Mouse (Mus musculus) cerebellum, adult 2 months (tissue): ENCODE data around the gene Optn. TPM values are rescaled to one million over a fixed set of nuclear protein-coding genes. Genes with fewer than 3 reads are reported as not detected.
A peak's percentile ranks its signal among the peaks of the same experiment; 100 is the strongest.

ENCODE experiments used
- DNase-seq, 2 experiments: peaks; one replicate each; pipeline ENCODE4 v3.0.0; 2021
- H3K27ac ChIP-seq: fragments of 200-500 bp; 2 replicates; pipeline ENCODE4 v1.5.1; 2012; ENCODE audit warnings: low read length, control low read depth, inconsistent platforms; ENCODE audit not compliant: insufficient read depth
- H3K27me3 ChIP-seq: fragments of 200-500 bp; 2 replicates; pipeline ENCODE4 v1.6.1; 2012; ENCODE audit warnings: inconsistent platforms, mild to moderate bottlenecking, low read length, moderate library complexity; ENCODE audit not compliant: control insufficient read depth, insufficient read depth
- H3K4me1 ChIP-seq: fragments of 200-500 bp; 2 replicates; pipeline ENCODE4 v1.6.1; 2011; ENCODE audit warnings: low read length; ENCODE audit not compliant: control insufficient read depth, insufficient read depth
- H3K4me3 ChIP-seq: fragments of 200-500 bp; replicated peaks from 2 replicates; pipeline ENCODE3; 2011; ENCODE audit warnings: mild to moderate bottlenecking, low read depth, low read length, control low read depth; ENCODE audit not compliant: insufficient read depth
- CTCF ChIP-seq: fragments of 200-500 bp; IDR thresholded peaks from 2 replicates; pipeline ENCODE4 v1.5.1; 2011; ENCODE audit warnings: low read depth, mild to moderate bottlenecking, control low read depth, low read length, moderate library complexity, borderline replicate concordance; ENCODE audit not compliant: insufficient read depth
- POLR2A ChIP-seq: fragments of 200-500 bp; IDR thresholded peaks from 2 replicates; pipeline ENCODE4 v1.6.1; 2011; ENCODE audit warnings: low read length, control low read depth, borderline replicate concordance; ENCODE audit not compliant: insufficient read depth
- WGBS: fragments of 180-500 bp; shearing (Covaris S2); methylation state at CpG from one replicate; pipeline ENCODE4 v1.1.7; 2018; 5-methylcytosine and 5-hydroxymethylcytosine counted together
- polyA plus RNA-seq: library from polyadenylated mRNA; depleted of rRNA; stranded (reverse); fragments of >200 nt; gene quantifications from 2 replicates; pipeline ENCODE4 v1.2.3, GENCODE M21; 2012

Optn gene
- polyA plus RNA-seq, 1 experiment: 16.3 TPM

- no peak for DNase-seq
- H3K27me3 ChIP-seq: no peaks in the 10 kb centered on the region
- peaks cover 18% of the 10 kb centered on the region for H3K4me1 ChIP-seq
- H3K27ac ChIP-seq: no peak overlapping the region
- no peak overlapping the region for H3K4me3 ChIP-seq
- TF ChIP-seq POLR2A: no peak
- no peak for TF ChIP-seq CTCF
- WGBS: 75% methylated on average over 13 of the region's 13 CpGs
These were observed 24.3 kb downstream of the Optn start for GRCm38 (mm10) chr2:5039350-5040170.

- peak; percentile 71 to 87 for DNase-seq
- Histone ChIP-seq H3K4me1 (peaks cover 18% of the 10 kb centered on the region), H3K27ac (no peak overlapping the region), H3K4me3 (no peak overlapping the region), H3K27me3 (no peaks in the 10 kb centered on the region)
- TF ChIP-seq POLR2A: no peak
- no peak for TF ChIP-seq CTCF
- WGBS: 13% methylated on average over 5 of the region's 5 CpGs
These were observed 25.5 kb downstream of the Optn start for GRCm38 (mm10) chr2:5038320-5038719.

- no peak for DNase-seq
- no peak for TF ChIP-seq POLR2A
- no peak for TF ChIP-seq CTCF
- Histone ChIP-seq H3K27me3 (no peaks in the 10 kb centered on the region), H3K4me1 (peaks cover 18% of the 10 kb centered on the region), H3K27ac (no peak overlapping the region), H3K4me3 (no peak overlapping the region)
- WGBS: 79% methylated on average over 3 of the region's 3 CpGs
These were observed 26.5 kb downstream of the Optn start for GRCm38 (mm10) chr2:5037390-5037789.

- H3K27ac ChIP-seq: no peak overlapping the region
- H3K4me1 ChIP-seq: peaks cover 18% of the 10 kb centered on the region
- no peak for TF ChIP-seq CTCF
- no peak for TF ChIP-seq POLR2A
- DNase-seq: no peak
- WGBS: 92% methylated on average over 10 of the region's 10 CpGs
- H3K27me3 ChIP-seq: no peaks in the 10 kb centered on the region
- H3K4me3 ChIP-seq: no peak overlapping the region
These were observed 27.3 kb downstream of the Optn start for GRCm38 (mm10) chr2:5036411-5037076.

DNA sequence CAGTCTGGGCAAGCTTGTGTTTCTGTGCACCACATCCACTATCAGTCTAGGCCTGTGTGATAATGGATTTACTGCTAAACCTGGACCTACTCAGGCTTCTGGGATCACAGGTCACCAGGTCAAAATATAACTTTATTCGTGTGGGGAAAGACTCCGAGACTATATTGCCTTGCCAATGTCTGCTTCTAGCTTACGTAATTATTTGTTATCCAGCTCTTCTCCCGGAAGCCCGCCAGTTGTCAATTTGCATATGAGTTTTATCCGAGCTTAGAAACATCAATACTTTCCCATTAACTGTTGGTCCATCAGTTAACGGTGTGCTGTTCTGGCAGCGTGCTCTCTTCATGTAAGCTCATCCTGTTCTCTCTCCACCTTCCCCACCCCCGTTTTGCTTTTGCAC, 28.6 kb downstream of the Optn start:
- WGBS: 91% methylated on average over 9 of the region's 9 CpGs
- no peak for TF ChIP-seq POLR2A
- TF ChIP-seq CTCF: no peak
- Histone ChIP-seq H3K4me1 (peaks cover 18% of the 10 kb centered on the region), H3K27ac (no peak overlapping the region), H3K4me3 (no peak overlapping the region), H3K27me3 (no peaks in the 10 kb centered on the region)
- no peak for DNase-seq

GRCm38 (mm10) chr2:5034801-5035200, 29.1 kb downstream of the Optn start:
- no peak overlapping the region for H3K27ac ChIP-seq
- WGBS: 97% methylated on average over 8 of the region's 8 CpGs
- H3K4me3 ChIP-seq: no peak overlapping the region
- DNase-seq: no peak
- peaks cover 17% of the 10 kb centered on the region for H3K4me1 ChIP-seq
- no peaks in the 10 kb centered on the region for H3K27me3 ChIP-seq
- TF ChIP-seq CTCF (no peak), POLR2A (no peak)

GRCm38 (mm10) chr2:5033546-5034420, 30.1 kb downstream of the Optn start:
- Histone ChIP-seq H3K27ac (no peak overlapping the region), H3K27me3 (no peaks in the 10 kb centered on the region), H3K4me3 (no peak overlapping the region), H3K4me1 (peaks cover 10% of the 10 kb centered on the region)
- 49% methylated on average over 15 of the region's 15 CpGs for WGBS
- DNase-seq: no peak
- TF ChIP-seq POLR2A (no peak), CTCF (no peak)
